Mouse (Mus musculus) right cerebral cortex, adult 2 months (tissue): ENCODE data around the gene Tas1r1.
"Not testable (repeated sequence)": the region's sequence is repeated elsewhere in the genome, so short reads cannot be mapped to it uniquely, and the experiment has no call there.

ENCODE experiments used
- DNase-seq, 2 experiments: peaks; one replicate each; pipeline ENCODE4 v3.0.0; 2021 to 2022; ENCODE audit warnings: low spot score in 2 of 2

Gene Tas1r1

GRCm38 (mm10) chr4:152044609-152045008 is 6.2 kb upstream of the Tas1r1 start:
- DNase-seq: no peak

GRCm38 (mm10) chr4:152043171-152043570 is 4.8 kb upstream of the Tas1r1 start:
- no peak for DNase-seq

DNA sequence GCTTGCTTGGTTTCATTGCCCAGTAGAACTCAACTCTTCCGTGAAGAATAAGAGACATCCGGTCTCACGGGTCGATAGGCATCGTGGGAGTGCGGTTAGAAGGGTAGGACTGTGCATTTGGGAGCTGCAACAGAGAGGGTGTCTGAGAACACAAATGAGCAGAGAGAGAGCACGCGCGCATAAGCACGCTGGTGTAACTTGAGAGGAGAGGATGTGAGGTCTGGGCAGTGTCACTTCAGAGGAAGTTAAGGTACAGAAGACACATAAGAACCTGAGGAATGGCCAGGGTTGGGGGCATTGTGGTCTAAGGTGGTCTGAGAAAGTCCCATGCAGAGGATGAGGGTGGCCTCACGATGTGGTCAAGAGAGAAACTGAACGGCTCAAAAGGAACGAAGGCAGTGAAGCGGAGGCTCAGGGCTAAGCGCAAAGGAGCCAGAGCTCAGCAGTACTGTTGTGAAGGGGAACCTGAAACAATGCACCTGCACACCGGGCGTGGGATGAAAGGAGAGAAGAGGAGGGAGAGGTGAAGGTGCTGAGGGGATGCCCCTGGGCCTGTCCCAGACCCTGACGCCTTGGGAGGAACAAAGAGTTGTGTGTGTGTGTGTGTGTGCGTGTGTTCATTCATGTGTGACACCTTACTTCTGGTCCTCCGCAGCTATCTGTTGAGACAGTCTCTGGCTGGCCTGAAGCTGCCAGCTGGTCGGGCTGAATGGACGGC is 3.7 kb upstream of the Tas1r1 start:
- DNase-seq: no peak

- no peak for DNase-seq
Measured at GRCm38 (mm10) chr4:152039831-152040310, 1.5 kb upstream of the Tas1r1 start.

DNA sequence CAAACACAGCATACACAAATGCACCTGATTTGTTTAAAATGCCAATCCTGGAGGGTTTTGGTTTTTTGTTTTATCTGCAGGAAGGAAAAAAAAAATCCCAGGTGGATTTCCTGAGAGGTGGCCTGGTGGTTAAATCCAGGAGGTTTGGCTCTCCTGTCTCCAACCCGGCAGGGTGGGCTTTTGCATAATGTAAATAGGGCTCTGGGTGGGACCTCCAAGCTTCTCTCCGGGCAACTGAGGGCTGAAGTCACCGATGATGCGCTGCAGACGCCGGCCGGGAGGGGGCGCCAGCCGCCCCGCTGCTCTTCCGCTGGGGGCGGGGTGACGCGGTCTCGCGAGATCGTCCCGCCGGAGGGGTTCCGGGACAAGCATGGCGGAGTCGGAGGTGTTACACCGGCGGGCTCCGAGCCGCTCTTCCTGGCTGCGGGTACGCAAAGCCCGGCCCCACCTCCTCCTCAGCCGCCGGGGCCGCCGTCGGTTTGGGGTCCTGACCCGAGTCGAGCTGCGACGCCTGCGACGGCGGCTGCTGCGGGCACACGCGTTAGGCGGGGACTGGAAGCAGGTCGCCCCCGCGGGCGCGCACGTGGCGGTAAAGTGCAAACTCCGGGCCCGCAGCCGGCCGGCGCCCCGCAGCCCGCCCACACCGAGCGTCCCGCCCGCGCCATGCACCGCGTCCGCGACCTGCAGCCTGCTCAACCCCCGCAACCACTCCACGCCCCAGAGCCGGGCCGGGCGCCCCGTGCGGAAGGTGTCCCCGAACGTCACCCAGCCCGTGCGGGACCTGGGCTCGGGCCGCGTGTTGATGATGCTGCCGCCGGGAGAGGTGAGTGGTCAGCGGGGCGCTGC is 840 bp upstream of the Tas1r1 start, which contains the start of gene Nol9:
Gene Nol9 (plus strand): TSS at position 337 of the 846 bp plus-strand sequence.
- peak; percentile 91 for DNase-seq

- DNase-seq: not testable (repeated sequence)
Measured at GRCm38 (mm10) chr4:152036464-152036863, 1.9 kb downstream of the Tas1r1 start.

DNA sequence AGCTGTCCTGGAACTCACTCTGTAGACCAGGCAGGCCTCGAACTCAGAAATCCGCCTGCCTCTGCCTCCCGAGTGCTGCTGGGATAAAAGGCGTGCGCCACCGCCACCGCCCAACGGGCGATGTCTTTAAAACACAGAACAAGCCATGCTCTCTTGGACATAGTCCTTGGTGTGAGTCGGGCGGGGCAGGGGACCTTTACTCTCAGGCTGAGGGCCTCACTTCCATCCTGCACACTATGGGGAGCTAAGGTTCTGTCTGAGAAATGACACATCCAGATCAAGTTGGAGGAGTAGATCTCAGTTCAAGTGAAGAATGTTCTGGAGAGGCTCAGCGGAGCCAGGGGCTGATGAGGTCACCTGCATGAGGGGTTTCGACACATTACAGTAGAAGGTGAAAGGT is 5.4 kb downstream of the Tas1r1 start:
- no peak for DNase-seq

DNA sequence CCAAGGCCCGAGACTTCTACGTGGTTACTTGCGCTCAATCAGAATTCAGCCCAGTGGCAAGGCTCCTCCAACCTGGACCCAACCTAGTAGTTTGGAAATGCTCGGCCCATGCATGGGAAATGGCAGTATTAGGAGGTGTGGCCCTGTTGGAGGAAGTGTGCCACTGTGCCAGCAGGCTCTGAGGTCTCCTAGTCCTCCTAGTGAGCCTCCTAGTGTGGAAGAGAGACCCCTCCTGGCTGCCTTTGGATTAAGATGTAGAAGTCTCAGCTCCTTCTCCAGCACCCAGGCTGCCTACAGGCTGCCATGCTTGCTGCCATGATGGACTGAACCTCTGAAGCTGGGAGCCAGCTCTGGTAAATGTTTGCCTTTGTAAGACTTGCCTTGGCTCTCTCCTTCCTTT is 8.4 kb downstream of the Tas1r1 start:
- no peak for DNase-seq

DNA sequence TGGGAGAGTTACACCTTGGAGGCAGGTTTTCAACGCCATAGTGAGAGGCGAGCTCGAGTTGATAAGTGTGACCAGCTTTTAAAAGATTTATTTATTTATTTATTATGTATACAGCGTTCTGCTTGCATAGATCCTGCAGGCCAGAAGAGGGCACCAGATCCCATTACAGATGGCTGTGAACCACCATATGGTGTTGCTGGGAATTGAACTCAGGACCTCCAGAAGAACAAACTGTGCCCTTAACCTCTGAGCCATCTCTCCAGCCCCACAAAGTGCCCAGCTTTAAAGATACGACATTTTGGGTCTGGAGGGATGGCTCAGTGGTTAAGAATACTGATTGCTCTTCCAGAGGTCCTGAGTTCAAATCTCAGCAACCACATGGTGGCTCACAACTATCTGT is 9.3 kb downstream of the Tas1r1 start:
- DNase-seq: no peak

- DNase-seq: no peak
Measured at GRCm38 (mm10) chr4:152028456-152028855, 9.9 kb downstream of the Tas1r1 start.

DNA sequence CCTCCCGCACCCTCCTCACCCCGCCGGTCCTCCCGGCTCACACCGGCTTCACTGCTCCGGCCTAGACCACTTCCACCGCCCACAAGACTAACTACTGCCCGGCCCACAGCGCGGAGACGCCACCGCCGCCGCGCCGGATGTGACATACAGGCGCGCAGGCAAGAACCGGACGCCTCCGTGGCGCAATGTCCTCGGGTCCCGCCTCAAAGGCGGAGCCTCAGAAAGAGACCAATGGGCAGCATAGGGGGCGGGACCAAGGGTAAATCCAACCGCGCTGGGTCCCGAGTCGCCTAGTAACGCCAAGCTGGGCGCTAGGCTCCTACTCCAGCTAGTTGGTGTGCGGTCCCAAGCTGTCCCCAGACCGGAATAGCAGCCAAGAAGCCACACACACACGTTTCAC is 10.8 kb downstream of the Tas1r1 start, which contains the start of gene Zbtb48:
Gene Zbtb48 (minus strand): TSS at position 148 of the 400 bp plus-strand sequence.
- peak; percentile 96 to 98 for DNase-seq

GRCm38 (mm10) chr4:152026751-152027508 is 11.4 kb downstream of the Tas1r1 start:
- no peak for DNase-seq

- DNase-seq: no peak
Measured at GRCm38 (mm10) chr4:152024525-152024924, 13.8 kb downstream of the Tas1r1 start.

DNA sequence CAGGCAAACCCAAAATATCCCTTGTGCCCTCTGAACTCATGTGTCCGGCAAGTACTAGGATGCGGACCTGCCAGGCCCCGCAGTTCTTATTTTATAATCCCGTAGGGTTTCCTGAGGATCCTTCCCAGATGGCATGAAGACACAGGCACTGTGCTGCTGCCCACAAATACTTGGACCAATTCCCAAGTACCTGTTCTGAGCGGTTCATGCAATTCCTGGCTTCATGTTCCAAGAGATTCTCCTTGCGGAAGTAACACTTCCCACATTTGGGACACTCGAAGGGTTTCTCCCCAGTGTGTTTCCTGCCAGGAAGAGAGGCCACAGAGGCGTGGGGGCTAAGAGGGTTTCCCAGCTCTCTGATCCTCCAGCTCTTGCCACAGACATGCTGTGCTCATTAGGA is 15.9 kb downstream of the Tas1r1 start:
- peak; percentile 29 to 33 for DNase-seq

DNA sequence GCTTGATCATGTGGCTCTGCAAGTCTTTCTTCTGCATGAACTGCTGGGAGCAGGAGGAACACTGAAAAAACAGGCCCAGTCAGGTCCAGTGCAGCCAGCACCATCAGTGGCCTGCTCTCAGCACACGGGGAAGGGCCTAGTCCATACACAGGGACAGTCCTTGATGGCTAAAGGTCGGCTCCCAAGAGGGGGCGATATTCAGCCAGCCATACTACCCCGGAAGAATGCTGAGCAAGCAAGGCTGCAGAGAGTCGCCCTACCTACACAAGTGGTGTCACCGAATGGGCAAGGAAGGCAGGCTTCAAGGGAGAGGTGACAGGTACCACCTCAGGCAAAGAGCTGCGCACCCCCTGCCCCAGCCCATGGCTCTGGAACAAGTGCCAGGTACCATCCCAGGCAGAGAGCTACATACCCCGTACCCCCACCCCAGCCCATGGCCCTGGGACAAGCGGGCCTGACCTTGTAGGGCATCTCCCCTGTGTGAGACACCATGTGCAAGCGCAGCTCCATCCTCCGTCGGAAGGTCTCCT is 16.7 kb downstream of the Tas1r1 start:
- no peak for DNase-seq

- DNase-seq: no peak
Measured at GRCm38 (mm10) chr4:152020024-152020423, 18.3 kb downstream of the Tas1r1 start.

- no peak for DNase-seq
Measured at GRCm38 (mm10) chr4:152019073-152019472, 19.3 kb downstream of the Tas1r1 start.

- DNase-seq: no peak
Measured at GRCm38 (mm10) chr4:152013036-152013813, 25.1 kb downstream of the Tas1r1 start.

DNA sequence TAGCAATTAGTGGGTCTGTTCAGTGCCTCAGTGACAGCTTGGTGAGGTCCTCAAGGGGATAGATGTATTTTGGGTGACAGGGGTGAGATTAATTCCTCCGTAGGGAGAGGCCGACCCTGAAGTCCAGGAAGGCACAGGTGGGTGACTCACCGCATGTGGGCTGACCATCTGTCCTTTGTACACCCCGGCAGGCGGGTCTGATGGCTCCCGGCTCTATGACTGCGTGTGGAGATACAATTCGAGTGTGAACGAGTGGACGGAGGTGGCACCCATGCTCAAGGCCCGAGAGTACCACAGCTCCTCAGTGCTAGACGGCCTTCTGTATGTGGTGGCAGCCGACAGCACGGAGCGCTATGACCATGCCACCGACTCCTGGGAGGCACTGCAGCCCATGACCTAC is 26.3 kb downstream of the Tas1r1 start:
- no peak for DNase-seq

DNA sequence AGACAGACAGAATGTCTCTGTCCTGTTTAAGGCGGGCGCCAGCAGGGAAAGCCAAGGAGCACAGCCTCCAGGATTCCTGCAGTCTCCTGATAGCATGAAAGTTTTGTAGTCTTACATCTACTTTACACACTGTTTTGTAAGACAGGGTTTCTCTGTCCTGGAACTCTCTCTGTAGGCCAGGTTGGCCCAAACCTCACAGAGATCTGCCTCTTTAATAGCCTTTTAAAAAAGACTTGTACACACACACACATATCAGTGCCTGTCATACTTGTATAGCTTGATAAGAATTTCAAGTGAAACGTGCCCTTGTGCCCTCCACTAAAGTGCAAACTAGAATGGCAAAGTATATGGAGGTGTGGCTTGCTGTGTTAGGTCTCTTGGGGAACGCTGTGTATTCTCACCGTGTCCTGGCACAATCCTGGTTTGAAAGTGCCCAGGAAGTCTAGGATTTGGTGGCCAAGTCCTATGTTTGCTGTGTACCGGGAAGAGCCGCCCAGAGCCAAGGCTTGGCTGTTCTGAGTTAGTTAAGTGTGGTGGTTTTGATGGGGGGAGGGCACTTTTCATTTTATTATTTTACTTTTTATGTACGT is 27.1 kb downstream of the Tas1r1 start:
- DNase-seq: no peak
